Mouse (Mus musculus): ENCODE results near the gene Lrrc18. TPM values are rescaled to one million over a fixed set of nuclear protein-coding genes. Genes with fewer than 3 reads are reported as not detected.

The Lrrc18 gene
- polyA plus RNA-seq, 1 experiment: not detected

GRCm38 (mm10) chr14:33035386-33035785, 44.2 kb downstream of the Lrrc18 start:
- no peak overlapping the region for H3K4me3 ChIP-seq (ENCODE audit: insufficient read depth, low read length)
- no peak for TF ChIP-seq CTCF (IDR thresholded peaks at IDR 0.05; ENCODE audit: borderline replicate concordance, insufficient read depth, low read length)
- no peak for TF ChIP-seq POLR2A (IDR thresholded peaks at IDR 0.05; ENCODE audit: low read depth, low read length)
- H3K27ac ChIP-seq (ENCODE audit: insufficient read depth, low read length): no peak overlapping the region
- H3K4me1 ChIP-seq (ENCODE audit: control insufficient read depth, insufficient read depth, low read length): no peaks in the 10 kb centered on the region

GRCm38 (mm10) chr14:33036811-33037210, 45.6 kb downstream of the Lrrc18 start:
- H3K4me1 ChIP-seq (ENCODE audit: control insufficient read depth, insufficient read depth, low read length): no peaks in the 10 kb centered on the region
- H3K4me3 ChIP-seq (ENCODE audit: insufficient read depth, low read length): no peak overlapping the region
- TF ChIP-seq CTCF (IDR thresholded peaks at IDR 0.05; ENCODE audit: borderline replicate concordance, insufficient read depth, low read length) (no peak), POLR2A (IDR thresholded peaks at IDR 0.05; ENCODE audit: low read depth, low read length) (no peak)
- H3K27ac ChIP-seq (ENCODE audit: insufficient read depth, low read length): no peak overlapping the region

GRCm38 (mm10) chr14:33045217-33045616, 54.0 kb downstream of the Lrrc18 start:
- H3K27ac ChIP-seq (ENCODE audit: insufficient read depth, low read length): no peak overlapping the region
- TF ChIP-seq POLR2A (IDR thresholded peaks at IDR 0.05; ENCODE audit: low read depth, low read length) (no peak), CTCF (IDR thresholded peaks at IDR 0.05; ENCODE audit: borderline replicate concordance, insufficient read depth, low read length) (no peak)
- H3K4me3 ChIP-seq (ENCODE audit: insufficient read depth, low read length): no peak overlapping the region
- H3K4me1 ChIP-seq (ENCODE audit: control insufficient read depth, insufficient read depth, low read length): no peaks in the 10 kb centered on the region

GRCm38 (mm10) chr14:33053441-33053840, 62.3 kb downstream of the Lrrc18 start:
- Histone ChIP-seq H3K4me1 (ENCODE audit: control insufficient read depth, insufficient read depth, low read length) (no peaks in the 10 kb centered on the region), H3K27ac (ENCODE audit: insufficient read depth, low read length) (no peak overlapping the region), H3K4me3 (ENCODE audit: insufficient read depth, low read length) (no peak overlapping the region)
- TF ChIP-seq CTCF (IDR thresholded peaks at IDR 0.05; ENCODE audit: borderline replicate concordance, insufficient read depth, low read length): no peak
- TF ChIP-seq POLR2A (IDR thresholded peaks at IDR 0.05; ENCODE audit: low read depth, low read length): no peak

- no peak overlapping the region for H3K4me3 ChIP-seq (ENCODE audit: insufficient read depth, low read length)
- H3K27ac ChIP-seq (ENCODE audit: insufficient read depth, low read length): no peak overlapping the region
- TF ChIP-seq CTCF (IDR thresholded peaks at IDR 0.05; ENCODE audit: borderline replicate concordance, insufficient read depth, low read length) (no peak), POLR2A (IDR thresholded peaks at IDR 0.05; ENCODE audit: low read depth, low read length) (no peak)
- no peaks in the 10 kb centered on the region for H3K4me1 ChIP-seq (ENCODE audit: control insufficient read depth, insufficient read depth, low read length)
Observed at GRCm38 (mm10) chr14:33058881-33059660, 67.9 kb downstream of the Lrrc18 start.

GRCm38 (mm10) chr14:33062996-33063395, 71.8 kb downstream of the Lrrc18 start:
- no peak for TF ChIP-seq POLR2A (IDR thresholded peaks at IDR 0.05; ENCODE audit: low read depth, low read length)
- no peak for TF ChIP-seq CTCF (IDR thresholded peaks at IDR 0.05; ENCODE audit: borderline replicate concordance, insufficient read depth, low read length)
- no peaks in the 10 kb centered on the region for H3K4me1 ChIP-seq (ENCODE audit: control insufficient read depth, insufficient read depth, low read length)
- no peak overlapping the region for H3K27ac ChIP-seq (ENCODE audit: insufficient read depth, low read length)

More at GRCm38 (mm10) chr14:33062996-33063395, 71.8 kb downstream of the Lrrc18 start:
- H3K4me3 ChIP-seq (ENCODE audit: insufficient read depth, low read length): no peak overlapping the region

Other genes starting within 250 kb of the Lrrc18 start
- gene Tmem273, start 205.4 kb upstream of the Lrrc18 start, polyA plus RNA-seq (2011; ENCODE audit: insufficient read length, low read depth, missing spikeins): 0.35 TPM in 1 of 2 replicates, not detected in the other
- gene Fam170b, start 157.4 kb upstream of the Lrrc18 start, polyA plus RNA-seq (2011; ENCODE audit: insufficient read length, low read depth, missing spikeins): not detected in 2 replicates
- 1.1 and 3.9 TPM in 2 replicates for gene Vstm4, start 134.6 kb upstream of the Lrrc18 start, polyA plus RNA-seq (2011; ENCODE audit: insufficient read length, low read depth, missing spikeins)
- 0.19 TPM in 1 of 2 replicates, not detected in the other for gene Wdfy4, start 194.1 kb downstream of the Lrrc18 start, polyA plus RNA-seq (2011; ENCODE audit: insufficient read length, low read depth, missing spikeins)
- gene Arhgap22, start 222.6 kb downstream of the Lrrc18 start, polyA plus RNA-seq (2011; ENCODE audit: insufficient read length, low read depth, missing spikeins): 9.0 and 15.1 TPM in 2 replicates

Measured in embryonic fibroblast, embryonic 13.5 days (primary cell).